ENCODE assay signal across 36 mouse cellular contexts in genomic region chr3:93813341-93813740, GRCm38 (mm10). TPM values are rescaled to one million over a fixed set of nuclear protein-coding genes. Genes with fewer than 3 reads are reported as not detected.
DNase-seq lines count a peak whose midpoint lies in the region; ATAC-seq and TF ChIP-seq lines count a peak whose summit lies in the region.
"Not testable (repeated sequence)": the region's sequence is repeated elsewhere in the genome, so short reads cannot be mapped to it uniquely, and the experiment has no call there.
"Had no signal": no experiment of that assay in that cellular context is flagged by ENCODE, and none has a peak within 500 bp of the region (broad histone marks: within the 10 kb centered on the region; RNA-seq: fewer than 3 reads in every experiment).

No protein-coding gene starts in this region.

- not testable (repeated sequence) for H3K9ac ChIP-seq in forebrain, postnatal 0 days; hindbrain, postnatal 0 days (replicated peaks; ENCODE audit: low read length); midbrain, embryonic 11.5 days (ENCODE audit: low read length)

- not testable (repeated sequence) for H3K4me2 ChIP-seq in forebrain, postnatal 0 days (ENCODE audit: low read depth); hindbrain, postnatal 0 days (ENCODE audit: low read depth, low read length); midbrain, embryonic 11.5 days

- not testable (repeated sequence) for TF ChIP-seq POLR2A in cortical plate, adult 2 months (IDR thresholded peaks at IDR 0.05; ENCODE audit: extremely low read depth, insufficient read depth, low read length)

- H3K4me3 ChIP-seq in cortical plate, adult 2 months (ENCODE audit: insufficient read depth, low read length); forebrain, postnatal 0 days (ENCODE audit: low read depth, low read length); hindbrain, postnatal 0 days (ENCODE audit: low read length); midbrain, embryonic 11.5 days (ENCODE audit: low read depth, low read length): not testable (repeated sequence)

- H3K27me3 ChIP-seq in forebrain, postnatal 0 days (ENCODE audit: insufficient read depth, low read length); hindbrain, postnatal 0 days (ENCODE audit: insufficient read depth, low read length); midbrain, embryonic 11.5 days (ENCODE audit: control insufficient read depth, insufficient read depth, low read length): not testable (repeated sequence)

- ATAC-seq in forebrain, postnatal 0 days: peak; percentile 61; the same call in 1 of the 2 replicates
- ATAC-seq in hindbrain, postnatal 0 days: peak; percentile 82
- 0 out of 2 replicates have a peak, but pooled peaks have one; percentile 42 for ATAC-seq in midbrain, embryonic 11.5 days (ENCODE audit: low FRiP score)

- not testable (repeated sequence) for H3K4me1 ChIP-seq in cortical plate, adult 2 months (ENCODE audit: control insufficient read depth, insufficient read depth, low read length); forebrain, postnatal 0 days (ENCODE audit: insufficient read depth); hindbrain, postnatal 0 days (ENCODE audit: insufficient read depth, low read length); midbrain, embryonic 11.5 days (ENCODE audit: control insufficient read depth, insufficient read depth, low read length)

- not testable (repeated sequence) for H3K36me3 ChIP-seq in forebrain, postnatal 0 days (ENCODE audit: insufficient read depth); hindbrain, postnatal 0 days (ENCODE audit: insufficient read depth, low read length); midbrain, embryonic 11.5 days (ENCODE audit: control insufficient read depth, insufficient read depth, low read length)

- peak; percentile 39 for TF ChIP-seq CTCF in cortical plate, adult 2 months (IDR thresholded peaks at IDR 0.05; ENCODE audit: extremely low read depth, insufficient read depth, low read length)
- TF ChIP-seq CTCF in forebrain, postnatal 0 days (IDR thresholded peaks at IDR 0.05; ENCODE audit: low read depth): 0 out of 2 replicates have a peak, but pooled peaks have one; percentile 22
- peak; percentile 49 for TF ChIP-seq CTCF in hindbrain, postnatal 0 days (IDR thresholded peaks at IDR 0.05; ENCODE audit: low read depth)

- not testable (repeated sequence) for H3K27ac ChIP-seq in cortical plate, adult 2 months (ENCODE audit: insufficient read depth, low read length); forebrain, postnatal 0 days (ENCODE audit: low read depth, low read length); hindbrain, postnatal 0 days; midbrain, embryonic 11.5 days (ENCODE audit: low read depth, low read length)

- DNase-seq in ES-CJ7 (ENCODE audit: low read depth, low spot score) (peak; percentile 76), R1 (ENCODE audit: low read depth, low spot score) (peak; percentile 71)
- DNase-seq in forebrain, postnatal 0 days: peak; percentile 0
- peak; percentile 17 for DNase-seq in hindbrain, postnatal 0 days (ENCODE audit: low spot score)
- DNase-seq in kidney, adult 9 months: peak; percentile 15
- not testable (repeated sequence) for DNase-seq in midbrain, embryonic 11.5 days (ENCODE audit: low spot score, missing footprints)
- DNase-seq in telencephalon, adult 2 months (ENCODE audit: low read depth, low spot score): peak; percentile 0

- H3K9me3 ChIP-seq in forebrain, postnatal 0 days (ENCODE audit: low read length); hindbrain, postnatal 0 days (ENCODE audit: low read length); midbrain, embryonic 11.5 days (ENCODE audit: control insufficient read depth, low read length): not testable (repeated sequence)

RNA-seq across cellular contexts. Expression of gene Tdpoz3, which starts 12.5 kb away (rescaled TPM):
- polyA plus RNA-seq in cortical plate, adult 2 months (2012; rRNA removed): not detected in 2 replicates
- total RNA-seq in forebrain, postnatal 0 days (2014; rRNA removed): not detected in 2 replicates
- not detected in 2 replicates for polyA plus RNA-seq in forebrain, postnatal 0 days (2015; fragmentation: Nextera tagmentation; extraction: Ambion mirVana)
- total RNA-seq in hindbrain, postnatal 0 days (2014; rRNA removed): not detected in 2 replicates
- polyA plus RNA-seq in hindbrain, postnatal 0 days (2015; fragmentation: Nextera tagmentation; extraction: Ambion mirVana): not detected in 2 replicates
- not detected in 2 replicates for polyA plus RNA-seq in midbrain, embryonic 11.5 days (2014; fragmentation: Nextera tagmentation; extraction: Ambion mirVana)
- total RNA-seq: adrenal gland, adult 8-10 months; adrenal gland, postnatal 4 days; gastrocnemius, adult 18-20 months; gastrocnemius, postnatal 25 days; heart, postnatal 25 days; layer of hippocampus, adult 8-10 months; layer of hippocampus, postnatal 25 days; left cerebral cortex, postnatal 4 days; megakaryocyte, adult 5-6 weeks had no signal
- polyA plus RNA-seq: embryonic facial prominence, embryonic 14.5 days; erythroblast, embryonic 14.5 days; forebrain, embryonic 11.5 days; frontal cortex, adult 2 months; heart, embryonic 10.5 days; heart, embryonic 15.5 days; hindbrain, embryonic 11.5 days; inflammation-experienced regulatory T-cells, adult 6 months; kidney, embryonic 14.5 days; limb, embryonic 14.5 days; liver, embryonic 12.5 days; liver, postnatal 0 days; lung, embryonic 16.5 days; midbrain, embryonic 12.5 days; neural tube, embryonic 15.5 days; small intestine, adult 2 months; stomach, embryonic 14.5 days; urinary bladder, adult 2 months had no signal

RNA-seq across cellular contexts. Expression of gene Tdpoz4, which starts 17.1 kb away (rescaled TPM):
- not detected in 2 replicates for polyA plus RNA-seq in cortical plate, adult 2 months (2012; rRNA removed)
- not detected in 2 replicates for total RNA-seq in forebrain, postnatal 0 days (2014; rRNA removed)
- not detected in 2 replicates for polyA plus RNA-seq in forebrain, postnatal 0 days (2015; fragmentation: Nextera tagmentation; extraction: Ambion mirVana)
- not detected in 2 replicates for total RNA-seq in hindbrain, postnatal 0 days (2014; rRNA removed)
- not detected in 2 replicates for polyA plus RNA-seq in hindbrain, postnatal 0 days (2015; fragmentation: Nextera tagmentation; extraction: Ambion mirVana)
- polyA plus RNA-seq in midbrain, embryonic 11.5 days (2014; fragmentation: Nextera tagmentation; extraction: Ambion mirVana): not detected in 2 replicates
- total RNA-seq: adrenal gland, adult 8-10 months; adrenal gland, postnatal 4 days; gastrocnemius, adult 18-20 months; gastrocnemius, postnatal 25 days; heart, postnatal 25 days; layer of hippocampus, adult 8-10 months; layer of hippocampus, postnatal 25 days; left cerebral cortex, postnatal 4 days; megakaryocyte, adult 5-6 weeks had no signal
- polyA plus RNA-seq: embryonic facial prominence, embryonic 14.5 days; erythroblast, embryonic 14.5 days; forebrain, embryonic 11.5 days; frontal cortex, adult 2 months; heart, embryonic 10.5 days; heart, embryonic 15.5 days; hindbrain, embryonic 11.5 days; inflammation-experienced regulatory T-cells, adult 6 months; kidney, embryonic 14.5 days; limb, embryonic 14.5 days; liver, embryonic 12.5 days; liver, postnatal 0 days; lung, embryonic 16.5 days; midbrain, embryonic 12.5 days; neural tube, embryonic 15.5 days; small intestine, adult 2 months; stomach, embryonic 14.5 days; urinary bladder, adult 2 months had no signal

RNA-seq across cellular contexts. Expression of gene Gm5773, which starts 40.5 kb away (rescaled TPM):
- polyA plus RNA-seq in cortical plate, adult 2 months (2012; rRNA removed): 0.08 TPM in 1 of 2 replicates, not detected in the other
- total RNA-seq in forebrain, postnatal 0 days (2014; rRNA removed): not detected in 2 replicates
- not detected in 2 replicates for polyA plus RNA-seq in forebrain, postnatal 0 days (2015; fragmentation: Nextera tagmentation; extraction: Ambion mirVana)
- not detected in 2 replicates for total RNA-seq in hindbrain, postnatal 0 days (2014; rRNA removed)
- polyA plus RNA-seq in hindbrain, postnatal 0 days (2015; fragmentation: Nextera tagmentation; extraction: Ambion mirVana): not detected in 2 replicates
- not detected in 2 replicates for polyA plus RNA-seq in midbrain, embryonic 11.5 days (2014; fragmentation: Nextera tagmentation; extraction: Ambion mirVana)
- total RNA-seq: adrenal gland, adult 8-10 months; adrenal gland, postnatal 4 days; gastrocnemius, adult 18-20 months; gastrocnemius, postnatal 25 days; heart, postnatal 25 days; layer of hippocampus, adult 8-10 months; layer of hippocampus, postnatal 25 days; left cerebral cortex, postnatal 4 days; megakaryocyte, adult 5-6 weeks had no signal
- polyA plus RNA-seq: C2C12; embryonic facial prominence, embryonic 14.5 days; erythroblast, embryonic 14.5 days; forebrain, embryonic 11.5 days; frontal cortex, adult 2 months; heart, embryonic 10.5 days; heart, embryonic 15.5 days; hindbrain, embryonic 11.5 days; inflammation-experienced regulatory T-cells, adult 6 months; kidney, embryonic 14.5 days; limb, embryonic 14.5 days; liver, embryonic 12.5 days; liver, postnatal 0 days; lung, embryonic 16.5 days; midbrain, embryonic 12.5 days; neural tube, embryonic 15.5 days; small intestine, adult 2 months; stomach, embryonic 14.5 days; urinary bladder, adult 2 months had no signal
